Mouse (Mus musculus): ENCODE measurements around the gene Ggt6.

DNA sequence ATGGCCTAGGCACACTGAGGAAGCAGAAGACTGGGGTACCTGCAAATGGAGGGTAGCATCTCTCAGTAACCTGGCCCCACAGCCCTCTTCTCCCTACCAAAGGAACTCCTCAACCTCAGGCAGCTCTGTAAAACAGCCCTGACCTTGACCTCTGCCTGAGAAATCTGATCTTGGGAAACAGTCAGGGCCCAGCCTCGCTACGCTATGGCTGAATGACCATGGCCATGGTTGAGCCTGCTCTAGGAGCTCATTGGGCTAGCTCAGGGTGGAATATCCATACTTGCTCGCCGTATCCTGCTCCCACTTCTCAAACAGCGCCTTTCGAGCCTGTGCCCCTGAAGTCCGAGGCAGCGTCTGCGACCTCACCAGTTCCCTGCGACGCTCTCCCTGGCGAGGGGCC is 34.3 kb upstream of the Ggt6 start:
- TF ChIP-seq CTCF (IDR thresholded peaks at IDR 0.05; ENCODE audit: borderline replicate concordance, extremely low read depth, insufficient read depth, insufficient read length) (no peak), POLR2A (IDR thresholded peaks at IDR 0.05; ENCODE audit: borderline replicate concordance, extremely low read depth, insufficient read depth, insufficient read length, poor library complexity, severe bottlenecking) (no peak)
